30 mouse cellular contexts compared by ENCODE assay signal in genomic region chr5:131000572-131000971, GRCm38 (mm10).
DNase-seq lines count a peak whose midpoint lies in the region; ATAC-seq and TF ChIP-seq lines count a peak whose summit lies in the region.
"Had no signal": no experiment of that assay in that cellular context is flagged by ENCODE, and none has a peak within 500 bp of the region (broad histone marks: within the 10 kb centered on the region; RNA-seq: fewer than 3 reads in every experiment).

No protein-coding gene starts in this region.

- peak; percentile 63 for DNase-seq in lung, embryonic 14.5 days
- DNase-seq in lung, postnatal 25 days (ENCODE audit: low spot score): no peak
- DNase-seq in lung, postnatal 0 days (ENCODE audit: low spot score): peak; percentile 76
- DNase-seq in lung, adult 18-20 months: no peak
- peak; percentile 3 for DNase-seq in large intestine, adult 2 months (ENCODE audit: low read depth, low spot score)
- no peak for DNase-seq in embryo, embryonic 10.5 days (ENCODE audit: low spot score)
- DNase-seq: adrenal gland, adult 2 months; adrenal gland, postnatal 14 days; B cell, adult 2 months; cerebellum, adult 11 months; cerebellum, adult 2 months; cerebellum, adult 9-11 months; cerebellum, postnatal 25 days; embryo, embryonic 11 days; gastrocnemius, postnatal 10 days; gastrocnemius, postnatal 36 days; heart, postnatal 10 days; heart, postnatal 36 days had no signal

- no peaks in the 10 kb centered on the region for H3K27me3 ChIP-seq in lung, embryonic 14.5 days (ENCODE audit: insufficient read depth, low read length)
- H3K27me3 ChIP-seq in lung, postnatal 0 days (replicated peaks; ENCODE audit: insufficient read depth, low read length): no peaks in the 10 kb centered on the region
- H3K27me3 ChIP-seq: CH12.LX; embryonic facial prominence, embryonic 13.5 days; forebrain, embryonic 12.5 days; heart, embryonic 12.5 days; heart, embryonic 15.5 days; hindbrain, embryonic 13.5 days had no signal

- peak; percentile 96 for TF ChIP-seq EP300 in lung, postnatal 0 days (IDR thresholded peaks at IDR 0.05)

- H3K36me3 ChIP-seq in lung, embryonic 14.5 days (ENCODE audit: insufficient read depth): no peaks in the 10 kb centered on the region
- no peaks in the 10 kb centered on the region for H3K36me3 ChIP-seq in lung, postnatal 0 days (ENCODE audit: insufficient read depth, low read length)
- H3K36me3 ChIP-seq: embryonic facial prominence, embryonic 10.5 days; embryonic facial prominence, embryonic 13.5 days; forebrain, embryonic 12.5 days; G1E; heart, embryonic 12.5 days; heart, embryonic 15.5 days; hindbrain, embryonic 10.5 days had no signal

- 49% methylated on average over 2 of the region's 2 CpGs for WGBS in lung, embryonic 14.5 days
- 38% methylated on average over 2 of the region's 2 CpGs for WGBS in lung, postnatal 0 days
- 20% methylated on average over 2 of the region's 2 CpGs for WGBS in large intestine, adult 2 months

- no peaks in the 10 kb centered on the region for H3K9me3 ChIP-seq in lung, embryonic 14.5 days (ENCODE audit: low read depth, low read length)
- H3K9me3 ChIP-seq in lung, postnatal 0 days (ENCODE audit: low read length): no peaks in the 10 kb centered on the region
- H3K9me3 ChIP-seq: embryonic facial prominence, embryonic 10.5 days; heart, embryonic 15.5 days; hindbrain, embryonic 13.5 days had no signal

- TF ChIP-seq CTCF in lung, embryonic 14.5 days (IDR thresholded peaks at IDR 0.05; ENCODE audit: low read depth): no peak
- no peak for TF ChIP-seq CTCF in lung, postnatal 0 days (IDR thresholded peaks at IDR 0.05)

- peak; percentile 96 for ATAC-seq in lung, embryonic 14.5 days (ENCODE audit: insufficient read depth)
- ATAC-seq in lung, postnatal 0 days: peak; percentile 97
- ATAC-seq: forebrain, embryonic 16.5 days; hindbrain, embryonic 16.5 days had no signal

- H3K4me1 ChIP-seq in lung, embryonic 14.5 days (ENCODE audit: insufficient read depth): no peaks in the 10 kb centered on the region
- H3K4me1 ChIP-seq in lung, postnatal 0 days (ENCODE audit: insufficient read depth, low read depth, low read length): no peaks in the 10 kb centered on the region
- H3K4me1 ChIP-seq: embryonic facial prominence, embryonic 10.5 days; embryonic facial prominence, embryonic 13.5 days; forebrain, embryonic 12.5 days; heart, embryonic 12.5 days; heart, embryonic 15.5 days; hindbrain, embryonic 10.5 days had no signal

- no peak overlapping the region for H3K4me2 ChIP-seq in lung, embryonic 14.5 days
- H3K4me2 ChIP-seq in lung, postnatal 0 days (replicated peaks; ENCODE audit: low read depth, low read length): no peak overlapping the region
- H3K4me2 ChIP-seq: embryonic facial prominence, embryonic 13.5 days; forebrain, embryonic 12.5 days; heart, embryonic 12.5 days; heart, embryonic 15.5 days; hindbrain, embryonic 13.5 days had no signal

- H3K4me3 ChIP-seq in lung, embryonic 14.5 days (ENCODE audit: low read depth, low read length): no peak overlapping the region
- H3K4me3 ChIP-seq in lung, postnatal 0 days (ENCODE audit: low read depth, low read length): no peak overlapping the region
- H3K4me3 ChIP-seq: embryonic facial prominence, embryonic 10.5 days; embryonic facial prominence, embryonic 13.5 days; erythroblast, embryonic 14.5 days; forebrain, embryonic 12.5 days; heart, embryonic 12.5 days; heart, embryonic 15.5 days; hindbrain, embryonic 10.5 days; hindbrain, embryonic 13.5 days had no signal

- no peak overlapping the region; the same call in 1 of the 2 replicates for H3K27ac ChIP-seq in lung, embryonic 14.5 days (ENCODE audit: low read depth)
- no peak overlapping the region for H3K27ac ChIP-seq in lung, postnatal 0 days (ENCODE audit: low read length)
- H3K27ac ChIP-seq: embryonic facial prominence, embryonic 10.5 days; embryonic facial prominence, embryonic 13.5 days; forebrain, embryonic 12.5 days; heart, embryonic 15.5 days; hindbrain, embryonic 10.5 days; hindbrain, embryonic 13.5 days had no signal

- no peak overlapping the region for H3K9ac ChIP-seq in lung, embryonic 14.5 days
- no peak overlapping the region for H3K9ac ChIP-seq in lung, postnatal 0 days (replicated peaks; ENCODE audit: low read depth)
- H3K9ac ChIP-seq: embryonic facial prominence, embryonic 13.5 days; forebrain, embryonic 12.5 days; heart, embryonic 12.5 days; heart, embryonic 15.5 days; hindbrain, embryonic 13.5 days had no signal

Comparison
In these comparisons a context has a peak if more than half of its experiments do, and no peak if none do; other contexts are left out.
1. DNase-seq: peak in lung, embryonic 14.5 days (single experiment), lung, postnatal 0 days (single experiment) and large intestine, adult 2 months (single experiment); none in lung, postnatal 25 days (single experiment), lung, adult 18-20 months (0 of 2) and embryo, embryonic 10.5 days (single experiment).